Mouse (Mus musculus) MEL (cell line): Measurements from ENCODE around the gene Cela2a. TPM values are rescaled to one million over a fixed set of nuclear protein-coding genes. Genes with fewer than 3 reads are reported as not detected.

Experiments
- DNase-seq: peaks from one replicate; pipeline ENCODE4 v3.0.0; 2011; ENCODE audit warnings: low read depth, low spot score
- H3K27ac ChIP-seq: 2 replicates; pipeline ENCODE4 v1.5.1; 2012; ENCODE audit warnings: low read depth, mild to moderate bottlenecking, control low read depth, low read length, moderate library complexity; ENCODE audit not compliant: control insufficient read depth
- H3K27me3 ChIP-seq, 2 experiments: fragments of 150-350 bp in 1 of 2; sonication (generic) in 1 of 2; 2 replicates each; pipeline ENCODE4 v1.6.1; 2012; ENCODE audit warnings: low read length in 2 of 2, mild to moderate bottlenecking in 2 of 2, improper control_type of control experiment in 1 of 2, moderate library complexity in 1 of 2; ENCODE audit not compliant: insufficient read depth in 2 of 2, control insufficient read depth in 1 of 2
- H3K36me3 ChIP-seq, 2 experiments: 2 replicates each; pipeline ENCODE4 v1.6.1; 2012 to 2014; ENCODE audit warnings: low read length in 2 of 2, improper control_type of control experiment in 1 of 2, inconsistent platforms in 1 of 2, mild to moderate bottlenecking in 1 of 2; ENCODE audit not compliant: insufficient read depth in 2 of 2, control insufficient read depth in 1 of 2
- H3K4me1 ChIP-seq, 2 experiments: fragments of 150-350 bp in 1 of 2; sonication (generic) in 1 of 2; 2 replicates each; pipeline ENCODE4 v1.6.1; 2012; ENCODE audit warnings: low read length in 2 of 2, improper control_type of control experiment in 1 of 2, mild to moderate bottlenecking in 1 of 2; ENCODE audit not compliant: insufficient read depth in 2 of 2, control insufficient read depth in 1 of 2
- H3K4me3 ChIP-seq, 2 experiments: fragments of 150-350 bp in 1 of 2; sonication (generic) in 1 of 2; 2 replicates each; pipeline ENCODE4 v1.5.1; 2012; ENCODE audit warnings: low read depth in 2 of 2, low read length in 2 of 2, mild to moderate bottlenecking in 2 of 2, moderate library complexity in 2 of 2, control low read depth in 1 of 2, improper control_type of control experiment in 1 of 2; ENCODE audit not compliant: control insufficient read depth in 1 of 2, insufficient read depth in 1 of 2
- H3K79me2 ChIP-seq: 2 replicates; pipeline ENCODE4 v1.6.1; 2012; ENCODE audit warnings: mild to moderate bottlenecking, low read length, moderate library complexity; ENCODE audit not compliant: control insufficient read depth, poor library complexity, insufficient read depth
- H3K9ac ChIP-seq: 2 replicates; pipeline ENCODE4 v1.6.1; 2012; ENCODE audit warnings: low read depth, mild to moderate bottlenecking, control low read depth, low read length, moderate library complexity; ENCODE audit not compliant: control insufficient read depth, poor library complexity, severe bottlenecking
- H3K9me3 ChIP-seq: fragments of 150-350 bp; sonication (generic); replicated peaks from 2 replicates; pipeline ENCODE4 v1.6.1; 2012; ENCODE audit warnings: mild to moderate bottlenecking, low read length, improper control_type of control experiment, moderate library complexity; ENCODE audit not compliant: insufficient read depth
- BHLHE40 ChIP-seq: IDR thresholded peaks from 2 replicates; pipeline ENCODE4 v1.6.1; 2012; ENCODE audit warnings: low read depth, mild to moderate bottlenecking, inconsistent platforms, low read length, improper control_type of control experiment, borderline replicate concordance
- CHD1 ChIP-seq: IDR thresholded peaks from 2 replicates; pipeline ENCODE4 v1.6.1; 2012; ENCODE audit warnings: low read depth, mild to moderate bottlenecking, inconsistent platforms, low read length, improper control_type of control experiment
- CTCF ChIP-seq, 3 experiments: IDR thresholded peaks in 2 of 3; conservative IDR thresholded peaks in 1 of 3; 2 replicates each; pipeline ENCODE4 v1.5.1; 2011 to 2012; ENCODE audit warnings: low read length in 3 of 3, low read depth in 2 of 3, mild to moderate bottlenecking in 2 of 3, improper control_type of control experiment in 1 of 3, inconsistent platforms in 1 of 3, mixed read lengths in 1 of 3, moderate library complexity in 1 of 3; ENCODE audit not compliant: control insufficient read depth in 1 of 3, insufficient read depth in 1 of 3, poor library complexity in 1 of 3, severe bottlenecking in 1 of 3
- E2F4 ChIP-seq: IDR thresholded peaks from 2 replicates; pipeline ENCODE4 v1.6.1; 2011; ENCODE audit warnings: low read depth, low read length, improper control_type of control experiment, borderline replicate concordance
- ETS1 ChIP-seq: IDR thresholded peaks from 2 replicates; pipeline ENCODE4 v1.6.1; 2012; ENCODE audit warnings: low read depth, mild to moderate bottlenecking, inconsistent platforms, low read length, improper control_type of control experiment, moderate library complexity
- GABPA ChIP-seq: IDR thresholded peaks from 2 replicates; pipeline ENCODE4 v1.6.1; 2012; ENCODE audit warnings: low read depth, mild to moderate bottlenecking, inconsistent platforms, low read length, improper control_type of control experiment, moderate library complexity
- HCFC1 ChIP-seq: IDR thresholded peaks from 2 replicates; pipeline ENCODE4 v1.6.1; 2012; ENCODE audit warnings: low read depth, mild to moderate bottlenecking, inconsistent platforms, low read length, improper control_type of control experiment, moderate library complexity
- MXI1 ChIP-seq: IDR thresholded peaks from 2 replicates; pipeline ENCODE4 v1.6.1; 2011; ENCODE audit warnings: mild to moderate bottlenecking, low read depth, low read length, improper control_type of control experiment
- MYC ChIP-seq: IDR thresholded peaks from 2 replicates; pipeline ENCODE4 v1.6.1; 2011; ENCODE audit warnings: low read depth, mild to moderate bottlenecking, low read length, improper control_type of control experiment, moderate library complexity
- POLR2AphosphoS5 ChIP-seq: IDR thresholded peaks from 2 replicates; pipeline ENCODE4 v1.6.1; 2012; ENCODE audit warnings: low read depth, borderline replicate concordance, mild to moderate bottlenecking, inconsistent platforms, low read length, moderate library complexity, mixed read lengths
- RAD21 ChIP-seq: IDR thresholded peaks from 2 replicates; pipeline ENCODE4 v1.6.1; 2011; ENCODE audit warnings: mild to moderate bottlenecking, low read depth, low read length, improper control_type of control experiment
- SMC3 ChIP-seq: IDR thresholded peaks from 2 replicates; pipeline ENCODE4 v1.6.1; 2011; ENCODE audit warnings: low read depth, low read length, improper control_type of control experiment
- TBP ChIP-seq: IDR thresholded peaks from 2 replicates; pipeline ENCODE4 v1.8.0; 2011; ENCODE audit warnings: low read depth, low read length, improper control_type of control experiment
- ZC3H11A ChIP-seq: IDR thresholded peaks from 2 replicates; pipeline ENCODE4 v1.6.1; 2012; ENCODE audit warnings: low read depth, mild to moderate bottlenecking, inconsistent platforms, low read length, improper control_type of control experiment
- ZKSCAN1 ChIP-seq: IDR thresholded peaks from 2 replicates; pipeline ENCODE4 v1.6.1; 2012; ENCODE audit warnings: low read depth, mild to moderate bottlenecking, inconsistent platforms, low read length, improper control_type of control experiment, moderate library complexity
- ZMIZ1 ChIP-seq: IDR thresholded peaks from 2 replicates; pipeline ENCODE4 v1.6.1; 2012; ENCODE audit warnings: low read depth, mild to moderate bottlenecking, inconsistent platforms, low read length, improper control_type of control experiment, moderate library complexity
- ZNF384 ChIP-seq: IDR thresholded peaks from 2 replicates; pipeline ENCODE4 v1.6.1; 2012; ENCODE audit warnings: low read depth, mild to moderate bottlenecking, inconsistent platforms, low read length, improper control_type of control experiment
- polyA plus RNA-seq, 2 experiments: library from polyadenylated mRNA; stranded (reverse) in 1 of 2; unstranded in 1 of 2; fragments of >175 nt in 1 of 2; fragments of >200 nt in 1 of 2; gene quantifications; 2 replicates each; pipeline versions ENCODE4 v1.2.1 to v1.2.4; 2012; ENCODE audit warnings: low replicate concordance in 2 of 2, low read depth in 1 of 2; ENCODE audit not compliant: insufficient read length in 2 of 2, insufficient read depth in 1 of 2, missing spikeins in 1 of 2
- total RNA-seq: library from RNA; depleted of rRNA; stranded (reverse); fragments of 300-350 nt; gene quantifications from 2 replicates; pipeline ENCODE4 v1.2.3, GENCODE M21; 2012

The Cela2a gene
- total and polyA plus RNA-seq, 3 experiments = not detected

GRCm38 (mm10) chr4:141853437-141853836, 27.5 kb upstream of the Cela2a start:
- no peaks in the 10 kb centered on the region for H3K4me1 ChIP-seq
- no peak overlapping the region for H3K9ac ChIP-seq
- H3K79me2 ChIP-seq = no peaks in the 10 kb centered on the region
- H3K4me3 ChIP-seq = no peak overlapping the region
- no peaks in the 10 kb centered on the region for H3K36me3 ChIP-seq
- H3K9me3 ChIP-seq = no peaks in the 10 kb centered on the region
- TF ChIP-seq RAD21 (peak; percentile 40), ZC3H11A (0 out of 2 replicates have a peak, but pooled peaks have one; percentile 29), CTCF (IDR thresholded peaks at IDR 0.05 in 2 of 3, conservative IDR thresholded peaks at IDR 0.05 in 1 of 3; ENCODE audit: control insufficient read depth in 1 of 3, insufficient read depth in 1 of 3, low read depth in 2 of 3, low read length in 3 of 3, poor library complexity in 1 of 3, severe bottlenecking in 1 of 3) (peak; percentile 30 to 54 (median 52)), E2F4 (no peak), SMC3 (peak; percentile 62), ZKSCAN1 (no peak)
- peak; percentile 49 for DNase-seq
- H3K27ac ChIP-seq = no peak overlapping the region
- no peaks in the 10 kb centered on the region for H3K27me3 ChIP-seq

DNA sequence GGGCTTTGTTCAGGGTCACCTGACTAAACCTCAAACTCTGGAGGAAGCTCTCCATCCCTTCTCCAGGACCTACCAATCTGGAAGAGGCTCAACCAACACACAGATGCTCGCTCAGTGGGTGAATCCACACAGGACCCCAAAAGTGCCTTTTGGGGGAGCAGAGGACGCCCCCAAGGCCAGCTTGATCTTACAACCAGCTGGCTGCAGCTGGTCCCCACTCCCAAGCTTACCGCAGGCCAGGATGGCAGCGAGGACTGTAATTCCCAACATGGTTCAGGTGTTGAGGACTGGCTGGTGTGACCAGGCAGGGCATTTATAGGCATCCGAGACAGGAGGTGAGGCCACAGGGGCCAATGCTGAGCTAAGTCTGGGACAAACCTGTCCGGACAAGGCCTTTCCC, 20.0 kb upstream of the Cela2a start, which contains the start of gene Ctrc:
Gene Ctrc (minus strand): TSS at position 361 of the 400 bp plus-strand sequence.
- Histone ChIP-seq H3K27ac (no peak within 1 kb of the TSS), H3K9ac (no peak within 1 kb of the TSS), H3K4me1 (no peaks in the 10 kb centered on the region), H3K36me3 (no peaks in the 10 kb centered on the region), H3K79me2 (no peaks in the 10 kb centered on the region), H3K27me3 (no peaks in the 10 kb centered on the region; a peak in 1 of 4 replicates), H3K4me3 (no peak within 1 kb of the TSS), H3K9me3 (no peaks in the 10 kb centered on the region)
- DNase-seq = no peak
- no peak for TF ChIP-seq ZNF384
- no peak for TF ChIP-seq ZMIZ1
- TF ChIP-seq SMC3 = no peak
- TF ChIP-seq CHD1 = no peak
- TF ChIP-seq MYC = no peak
- no peak for TF ChIP-seq TBP
- TF ChIP-seq GABPA = no peak
- TF ChIP-seq POLR2AphosphoS5 = no peak
- TF ChIP-seq HCFC1 = no peak
- TF ChIP-seq MXI1 = no peak
- TF ChIP-seq E2F4 = no peak
- no peak for TF ChIP-seq BHLHE40
- TF ChIP-seq ETS1 = no peak
- TF ChIP-seq ZKSCAN1 = no peak
